Mouse (Mus musculus) embryonic facial prominence, embryonic 13.5 days (tissue): ENCODE results near the gene B4galnt2. TPM values are rescaled to one million over a fixed set of nuclear protein-coding genes. Genes with fewer than 3 reads are reported as not detected.

Source experiments
- ATAC-seq: fragments of 200-750 bp; cut with Nextera tagmentation; 2 replicates; pipeline ENCODE4 v1.8.0; 2017; ENCODE audit warnings: low read depth; ENCODE audit not compliant: insufficient number of reproducible peaks, insufficient read depth, low FRiP score, low TSS enrichment
- H3K27ac ChIP-seq: fragments of 300-500 bp; sonication (generic); 2 replicates; pipeline ENCODE4 v1.5.1; 2015; ENCODE audit warnings: moderate library complexity, mild to moderate bottlenecking, inconsistent platforms
- H3K27me3 ChIP-seq: fragments of 300-500 bp; sonication (generic); 2 replicates; pipeline ENCODE4 v1.6.1; 2015; ENCODE audit warnings: mild to moderate bottlenecking, inconsistent platforms
- H3K36me3 ChIP-seq: fragments of 300-500 bp; sonication (generic); 2 replicates; pipeline ENCODE4 v1.6.1; 2015; ENCODE audit warnings: mild to moderate bottlenecking, inconsistent platforms
- H3K4me1 ChIP-seq: fragments of 300-500 bp; sonication (generic); 2 replicates; pipeline ENCODE4 v1.6.1; 2015; ENCODE audit warnings: inconsistent platforms
- H3K4me2 ChIP-seq: fragments of 300-500 bp; sonication (generic); 2 replicates; pipeline ENCODE4 v1.6.1; 2015; ENCODE audit warnings: moderate library complexity, mild to moderate bottlenecking, inconsistent platforms
- H3K4me3 ChIP-seq: fragments of 300-500 bp; sonication (generic); 2 replicates; pipeline ENCODE4 v1.5.1; 2015; ENCODE audit warnings: mild to moderate bottlenecking, inconsistent platforms
- H3K9ac ChIP-seq: fragments of 300-500 bp; sonication (generic); 2 replicates; pipeline ENCODE4 v1.6.1; 2015; ENCODE audit warnings: mild to moderate bottlenecking, inconsistent platforms
- H3K9me3 ChIP-seq: fragments of 300-500 bp; sonication (generic); 2 replicates; pipeline ENCODE4 v1.6.1; 2016; ENCODE audit warnings: inconsistent platforms
- WGBS: fragments of 180-500 bp; shearing (Covaris S2); methylation state at CpG from one replicate; pipeline ENCODE4 v1.1.7; 2015; ENCODE audit warnings: mixed read lengths; 5-methylcytosine and 5-hydroxymethylcytosine counted together
- polyA plus RNA-seq: library from polyadenylated mRNA; unstranded; fragments of >200 nt; fragmentation: Nextera tagmentation; extraction: Ambion mirVana; gene quantifications from 2 replicates; pipeline ENCODE4 v1.2.1, GENCODE M21; 2015

B4galnt2 gene
- polyA plus RNA-seq, 1 experiment from 2014 or later = 0.11 TPM

DNA sequence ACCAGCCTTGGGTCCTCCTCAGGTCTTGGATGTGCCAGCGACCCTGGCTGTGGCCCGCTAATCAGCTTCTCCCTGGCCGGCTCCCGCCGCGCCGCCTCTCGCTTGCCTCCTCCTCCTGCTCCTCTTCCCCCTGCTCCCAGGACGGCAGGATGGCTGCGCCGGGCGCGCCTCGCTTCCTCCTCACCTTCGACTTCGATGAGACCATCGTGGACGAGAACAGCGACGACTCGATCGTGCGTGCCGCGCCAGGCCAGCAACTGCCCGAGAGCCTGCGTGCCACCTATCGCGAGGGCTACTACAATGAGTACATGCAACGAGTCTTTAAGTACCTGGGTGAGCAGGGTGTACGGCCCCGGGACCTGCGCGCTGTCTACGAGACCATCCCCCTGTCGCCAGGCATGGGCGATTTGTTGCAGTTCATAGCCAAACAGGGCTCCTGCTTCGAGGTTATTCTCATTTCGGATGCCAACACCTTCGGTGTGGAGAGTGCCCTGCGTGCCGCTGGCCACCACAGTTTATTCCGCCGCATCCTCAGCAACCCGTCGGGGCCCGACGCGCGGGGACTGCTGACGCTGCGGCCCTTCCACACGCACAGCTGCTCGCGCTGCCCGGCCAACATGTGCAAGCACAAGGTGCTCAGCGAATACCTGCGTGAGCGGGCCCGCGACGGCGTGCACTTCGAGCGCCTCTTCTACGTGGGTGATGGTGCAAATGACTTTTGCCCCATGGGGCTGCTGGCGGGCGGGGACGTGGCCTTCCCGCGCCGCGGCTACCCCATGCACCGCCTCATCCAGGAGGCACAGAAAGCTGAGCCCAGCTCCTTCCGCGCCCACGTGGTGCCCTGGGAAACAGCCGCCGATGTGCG is 84.0 kb downstream of the B4galnt2 start:
- Histone ChIP-seq H3K4me3 (peak overlapping the region; percentile 36), H3K27me3 (peaks cover 98% of the 10 kb centered on the region), H3K4me2 (peak overlapping the region; percentile 60), H3K27ac (no peak overlapping the region), H3K36me3 (no peaks in the 10 kb centered on the region), H3K9me3 (no peaks in the 10 kb centered on the region), H3K9ac (peak overlapping the region; percentile 61), H3K4me1 (peaks cover 37% of the 10 kb centered on the region)
- 2% methylated on average over 80 of the region's 80 CpGs for WGBS
- ATAC-seq = no peak

- Histone ChIP-seq H3K27me3 (peaks cover 98% of the 10 kb centered on the region), H3K9ac (0 out of 2 replicates have a peak overlapping the region, but pooled peaks have one; percentile 61), H3K4me2 (peak overlapping the region; percentile 60; the same call in 1 of the 2 replicates), H3K27ac (no peak overlapping the region), H3K4me1 (peaks cover 39% of the 10 kb centered on the region), H3K36me3 (no peaks in the 10 kb centered on the region), H3K4me3 (peak overlapping the region; percentile 36), H3K9me3 (no peaks in the 10 kb centered on the region)
- WGBS = 35% methylated on average over 4 of the region's 4 CpGs
- no peak for ATAC-seq
Measured at GRCm38 (mm10) chr11:95829526-95830050, 85.1 kb downstream of the B4galnt2 start.

DNA sequence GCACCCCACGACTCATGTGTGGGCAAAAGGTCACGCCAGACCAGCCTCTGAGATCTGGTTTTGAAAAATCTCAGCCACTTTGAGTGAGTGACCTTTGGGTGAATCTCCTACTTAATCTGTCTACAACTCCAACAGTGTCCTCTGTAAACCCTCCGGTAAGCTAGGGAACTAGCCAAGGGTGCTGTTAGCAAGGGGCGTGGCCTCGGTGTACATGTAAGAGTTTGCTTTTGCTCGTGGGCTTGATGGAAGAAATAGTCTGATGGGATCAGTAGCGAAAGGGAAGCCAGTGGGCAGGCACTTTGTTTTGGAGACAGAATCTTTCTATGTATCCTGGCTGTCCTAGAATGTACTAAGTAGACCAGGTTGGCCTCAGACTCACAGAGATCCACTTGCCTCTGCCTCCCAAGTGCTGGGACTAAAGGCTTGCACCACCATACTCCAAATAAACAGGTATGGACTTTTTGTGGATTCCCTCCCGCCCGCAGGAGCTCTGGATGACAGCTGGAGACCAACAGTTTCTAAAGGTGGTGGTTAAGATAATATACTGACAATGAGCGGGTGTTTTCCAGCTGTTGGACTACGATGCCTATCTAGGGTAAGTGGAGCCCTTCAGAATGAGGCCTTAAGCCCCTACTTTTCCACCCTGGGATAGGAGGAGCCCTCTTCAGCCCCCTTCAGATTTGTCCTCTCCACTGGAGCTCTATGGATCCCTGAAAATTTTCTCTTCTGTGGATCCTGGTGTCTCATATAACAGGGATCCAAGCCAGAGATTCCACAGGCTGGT is 86.3 kb downstream of the B4galnt2 start:
- Histone ChIP-seq H3K27ac (no peak overlapping the region), H3K9me3 (no peaks in the 10 kb centered on the region), H3K4me3 (no peak overlapping the region), H3K9ac (no peak overlapping the region), H3K36me3 (no peaks in the 10 kb centered on the region), H3K27me3 (peaks cover 96% of the 10 kb centered on the region), H3K4me1 (peaks cover 30% of the 10 kb centered on the region), H3K4me2 (no peak overlapping the region)
- WGBS = 75% methylated on average over 11 of the region's 11 CpGs
- ATAC-seq = no peak

DNA sequence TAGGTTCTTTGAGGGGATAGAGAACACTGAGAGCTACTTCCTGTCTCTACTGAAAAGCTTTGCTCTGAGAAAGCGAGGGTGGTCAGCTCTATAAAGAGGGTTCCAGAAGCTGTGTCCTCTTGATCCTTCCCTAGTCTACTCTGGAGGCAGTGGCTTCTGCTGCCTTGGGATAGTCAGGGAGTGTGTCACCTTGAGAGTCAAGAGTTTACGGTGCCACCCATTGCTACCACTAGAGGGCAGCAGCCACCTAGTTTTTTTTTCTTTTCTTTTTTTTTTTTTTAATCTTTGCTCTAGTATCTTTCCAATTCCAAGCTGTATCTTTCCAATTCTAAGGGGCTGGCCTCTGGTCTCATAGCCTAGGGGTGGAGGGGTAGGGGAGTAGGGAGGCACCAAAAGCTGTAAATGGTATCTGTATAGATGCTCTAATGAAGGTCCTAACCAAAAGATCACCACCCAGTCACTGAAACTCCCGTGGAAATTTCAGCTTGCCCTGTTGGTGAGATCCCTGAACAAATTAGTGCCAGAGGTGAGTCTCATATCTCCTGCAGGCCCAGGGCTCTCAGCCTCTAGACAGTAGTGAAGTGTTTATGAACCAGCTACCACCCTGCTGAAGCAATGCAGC is 87.1 kb downstream of the B4galnt2 start:
- no peaks in the 10 kb centered on the region for H3K36me3 ChIP-seq
- H3K4me1 ChIP-seq = peaks cover 27% of the 10 kb centered on the region
- 17% methylated on average over 3 of the region's 3 CpGs for WGBS
- H3K27me3 ChIP-seq = peaks cover 96% of the 10 kb centered on the region
- no peak overlapping the region for H3K4me2 ChIP-seq
- ATAC-seq = no peak
- H3K9me3 ChIP-seq = no peaks in the 10 kb centered on the region
- no peak overlapping the region for H3K27ac ChIP-seq
- H3K9ac ChIP-seq = no peak overlapping the region
- H3K4me3 ChIP-seq = no peak overlapping the region

DNA sequence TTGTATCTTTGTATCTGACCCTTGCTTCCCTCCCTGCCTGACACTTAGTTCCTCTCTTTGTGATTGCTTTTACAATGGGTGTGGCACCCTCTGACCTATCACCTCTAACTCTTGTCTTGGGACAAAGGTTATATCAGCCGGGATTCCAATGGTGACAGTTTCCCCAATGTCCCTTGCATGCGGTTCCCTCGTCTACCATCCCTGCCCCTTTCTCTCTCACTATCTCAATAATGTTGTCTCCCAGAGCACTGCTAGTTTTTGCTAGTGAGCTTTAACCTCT is 87.6 kb downstream of the B4galnt2 start:
- H3K4me2 ChIP-seq = no peak overlapping the region
- peaks cover 27% of the 10 kb centered on the region for H3K4me1 ChIP-seq
- no peak overlapping the region for H3K27ac ChIP-seq
- 33% methylated on average over 3 of the region's 3 CpGs for WGBS
- H3K36me3 ChIP-seq = no peaks in the 10 kb centered on the region
- no peak overlapping the region for H3K9ac ChIP-seq
- ATAC-seq = no peak
- no peak overlapping the region for H3K4me3 ChIP-seq
- no peaks in the 10 kb centered on the region for H3K9me3 ChIP-seq
- peaks cover 96% of the 10 kb centered on the region for H3K27me3 ChIP-seq

DNA sequence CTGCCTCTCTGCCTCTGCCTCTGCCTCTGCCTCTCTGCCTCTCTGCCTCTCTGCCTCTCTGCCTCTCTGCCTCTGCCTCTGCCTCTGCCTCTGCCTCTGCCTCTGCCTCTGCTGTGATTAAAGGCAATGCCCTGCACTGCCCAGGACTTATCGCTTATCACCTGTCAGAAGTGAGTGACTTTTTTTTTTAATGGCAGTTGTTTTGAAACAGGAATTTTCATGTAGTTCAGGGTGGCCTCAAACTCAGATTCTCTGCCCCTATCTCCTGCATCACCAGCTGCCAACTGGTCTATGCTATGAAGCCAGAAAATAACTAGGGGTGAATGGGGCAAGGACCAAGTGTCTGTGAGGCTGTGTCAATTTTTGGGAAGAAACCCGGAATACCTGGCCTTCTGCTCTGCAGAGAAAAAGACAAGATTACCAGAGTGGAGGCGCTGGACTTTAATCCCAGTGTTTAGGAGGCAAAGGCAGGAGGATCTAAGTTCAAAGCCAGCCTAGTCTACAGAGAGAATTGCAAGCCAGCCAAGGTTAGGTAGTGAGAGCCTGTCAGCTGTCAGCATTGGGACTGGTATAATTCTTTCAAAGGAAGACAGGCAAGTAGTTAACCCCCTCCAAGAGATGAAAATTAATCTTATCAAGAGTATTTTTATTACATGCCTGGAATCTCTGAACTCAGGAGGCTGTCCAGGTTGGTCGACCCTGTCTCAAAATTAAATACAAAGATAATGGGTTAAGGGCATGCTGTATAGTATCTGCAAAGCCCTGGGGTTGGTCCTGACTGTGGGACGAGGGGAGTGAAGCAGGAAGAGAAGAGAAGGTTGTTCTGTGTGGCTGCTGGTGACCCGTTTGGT is 88.1 kb downstream of the B4galnt2 start:
- Histone ChIP-seq H3K9me3 (no peaks in the 10 kb centered on the region), H3K4me2 (no peak overlapping the region), H3K27me3 (peaks cover 95% of the 10 kb centered on the region), H3K27ac (no peak overlapping the region), H3K9ac (no peak overlapping the region), H3K4me1 (peaks cover 27% of the 10 kb centered on the region), H3K4me3 (no peak overlapping the region), H3K36me3 (no peaks in the 10 kb centered on the region)
- WGBS = 60% methylated on average over 6 of the region's 6 CpGs
- ATAC-seq = no peak

- H3K9me3 ChIP-seq = no peaks in the 10 kb centered on the region
- peaks cover 18% of the 10 kb centered on the region for H3K4me1 ChIP-seq
- H3K27me3 ChIP-seq = peaks cover 90% of the 10 kb centered on the region
- H3K36me3 ChIP-seq = no peaks in the 10 kb centered on the region
- H3K9ac ChIP-seq = 0 out of 2 replicates have a peak overlapping the region, but pooled peaks have one; percentile 77
- 52% methylated on average over 3 of the region's 3 CpGs for WGBS
- no peak for ATAC-seq
- H3K4me3 ChIP-seq = peak overlapping the region; percentile 63; the same call in 1 of the 2 replicates
- no peak overlapping the region for H3K27ac ChIP-seq
- H3K4me2 ChIP-seq = no peak overlapping the region
Measured at GRCm38 (mm10) chr11:95825625-95826024, 89.1 kb downstream of the B4galnt2 start.

DNA sequence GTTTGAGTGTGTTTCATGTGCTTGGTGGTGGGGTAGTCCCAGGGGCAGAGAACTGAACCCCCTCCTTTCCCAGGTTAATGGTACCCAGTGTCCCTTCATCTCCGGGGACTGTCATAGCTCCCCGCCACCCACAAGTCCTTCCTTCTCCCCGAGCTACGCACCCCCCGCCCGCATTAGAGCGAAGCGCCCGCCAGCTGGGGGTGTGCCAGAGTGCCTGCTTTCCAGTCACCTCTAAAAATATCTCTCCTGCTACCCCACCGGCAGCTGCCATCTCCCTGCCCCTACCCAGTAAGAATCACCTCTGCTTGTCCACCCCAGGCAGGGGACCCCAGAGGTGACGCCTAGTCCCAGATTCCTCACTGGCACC is 89.8 kb downstream of the B4galnt2 start:
- H3K4me3 ChIP-seq = peak overlapping the region; percentile 63
- H3K27me3 ChIP-seq = peaks cover 82% of the 10 kb centered on the region
- ATAC-seq = peak; percentile 17; the same call in 1 of the 2 replicates
- H3K36me3 ChIP-seq = no peaks in the 10 kb centered on the region
- H3K4me2 ChIP-seq = peak overlapping the region; percentile 96
- peaks cover 10% of the 10 kb centered on the region for H3K4me1 ChIP-seq
- H3K27ac ChIP-seq = peak overlapping the region; percentile 39; the same call in 1 of the 2 replicates
- H3K9ac ChIP-seq = peak overlapping the region; percentile 77
- WGBS = 0% methylated on average over 11 of the region's 11 CpGs
- no peaks in the 10 kb centered on the region for H3K9me3 ChIP-seq

GRCm38 (mm10) chr11:95824071-95824876 is 90.4 kb downstream of the B4galnt2 start, which contains the start of gene Phospho1:
Phospho1 (plus strand) TSS chr11:95824499.
- under 1% methylated on average over 77 of the region's 78 CpGs for WGBS
- Histone ChIP-seq H3K36me3 (no peaks in the 10 kb centered on the region), H3K27me3 (peaks cover 76% of the 10 kb centered on the region), H3K4me2 (peak within 1 kb of the TSS; percentile 96), H3K9ac (peak within 1 kb of the TSS; percentile 77), H3K9me3 (no peaks in the 10 kb centered on the region), H3K4me3 (peak within 1 kb of the TSS; percentile 63), H3K27ac (peak within 1 kb of the TSS; percentile 39; the same call in 1 of the 2 replicates), H3K4me1 (peaks cover 9% of the 10 kb centered on the region)
- peak; percentile 85 for ATAC-seq

DNA sequence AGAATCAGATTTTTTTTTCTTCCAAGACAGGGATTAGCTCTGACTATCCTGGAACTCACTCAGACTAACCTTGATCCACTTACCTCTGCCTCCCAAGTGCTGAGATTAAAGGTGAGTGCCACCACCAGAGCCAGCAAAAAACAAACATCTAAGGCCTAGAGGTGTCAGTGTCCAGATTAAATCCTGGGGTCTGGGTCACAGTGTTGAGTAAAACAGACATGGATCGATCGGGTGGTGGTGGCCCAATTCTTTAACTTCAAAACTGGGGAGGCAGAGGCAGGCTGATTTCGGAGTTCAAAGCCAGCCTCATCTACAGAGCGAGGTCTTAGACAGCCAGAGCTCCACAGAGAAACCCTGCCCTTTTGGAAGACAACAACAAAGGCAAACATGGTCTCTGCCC is 92.3 kb downstream of the B4galnt2 start:
- Histone ChIP-seq H3K27ac (no peak overlapping the region), H3K27me3 (peaks cover 59% of the 10 kb centered on the region), H3K9me3 (no peaks in the 10 kb centered on the region), H3K4me1 (peaks cover 9% of the 10 kb centered on the region), H3K4me3 (no peak overlapping the region), H3K4me2 (no peak overlapping the region), H3K36me3 (no peaks in the 10 kb centered on the region), H3K9ac (no peak overlapping the region)
- 94% methylated on average over 4 of the region's 4 CpGs for WGBS
- no peak for ATAC-seq
